Comparison of ENCODE assay signal across 7 mouse cellular contexts in genomic region chr10:80152071-80152872, GRCm38 (mm10). TPM values are rescaled to one million over a fixed set of nuclear protein-coding genes. Genes with fewer than 3 reads are reported as not detected.
A peak's percentile ranks its signal among the peaks of the same experiment; 100 is the strongest.
DNase-seq lines count a peak whose midpoint lies in the region; ATAC-seq lines count a peak whose summit lies in the region.

No protein-coding gene starts in this region.

- 12% methylated on average over 15 of the region's 15 CpGs for WGBS in heart, embryonic 12.5 days
- under 1% methylated on average over 15 of the region's 15 CpGs for WGBS in kidney, embryonic 16.5 days

- H3K9ac ChIP-seq in heart, embryonic 12.5 days, result peak overlapping the region; percentile 100
- peak overlapping the region; percentile 98 for H3K9ac ChIP-seq in kidney, embryonic 16.5 days (replicated peaks; ENCODE audit: low read length)

- H3K36me3 ChIP-seq in heart, embryonic 12.5 days, result peaks cover 75% of the 10 kb centered on the region
- H3K36me3 ChIP-seq in kidney, embryonic 16.5 days (ENCODE audit: insufficient read depth, low read length), result peaks cover 63% of the 10 kb centered on the region

- H3K4me3 ChIP-seq in heart, embryonic 12.5 days, result peak overlapping the region; percentile 90
- H3K4me3 ChIP-seq in kidney, embryonic 16.5 days (ENCODE audit: low read length), result peak overlapping the region; percentile 98

- peak overlapping the region; percentile 87 for H3K4me2 ChIP-seq in heart, embryonic 12.5 days
- H3K4me2 ChIP-seq in kidney, embryonic 16.5 days (replicated peaks; ENCODE audit: low read depth, low read length), result peak overlapping the region; percentile 93

- ATAC-seq in heart, embryonic 12.5 days (ENCODE audit: insufficient number of reproducible peaks, low FRiP score), result no peak
- ATAC-seq in kidney, embryonic 16.5 days (ENCODE audit: low FRiP score, low TSS enrichment), result peak; percentile 1

- H3K4me1 ChIP-seq in heart, embryonic 12.5 days (replicated peaks), result peaks cover 65% of the 10 kb centered on the region
- H3K4me1 ChIP-seq in kidney, embryonic 16.5 days (ENCODE audit: insufficient read depth, low read length), result peaks cover 64% of the 10 kb centered on the region

- no peaks in the 10 kb centered on the region for H3K9me3 ChIP-seq in heart, embryonic 12.5 days (replicated peaks)
- no peaks in the 10 kb centered on the region for H3K9me3 ChIP-seq in kidney, embryonic 16.5 days (ENCODE audit: low read length)

- H3K27ac ChIP-seq in heart, embryonic 12.5 days (ENCODE audit: poor library complexity, severe bottlenecking), result peak overlapping the region; percentile 98
- peak overlapping the region; percentile 99 for H3K27ac ChIP-seq in kidney, embryonic 16.5 days (ENCODE audit: low read length)

- peak; percentile 61 for DNase-seq in ovary, postnatal 36 days (ENCODE audit: low spot score)
- DNase-seq in ovary, adult 18-20 months (ENCODE audit: low spot score), result no peak
- peak; percentile 70 for DNase-seq in brain, adult 2 months (ENCODE audit: low read depth, low spot score)
- DNase-seq in lung, postnatal 4 days, result peak; percentile 74 to 88
- DNase-seq in thymus, postnatal 36 days, result peak; percentile 36 to 55

- H3K27me3 ChIP-seq in heart, embryonic 12.5 days (replicated peaks), result no peaks in the 10 kb centered on the region
- no peaks in the 10 kb centered on the region for H3K27me3 ChIP-seq in kidney, embryonic 16.5 days (ENCODE audit: insufficient read depth, low read length)

RNA-seq across cellular contexts. Expression of gene Midn, which starts 4.2 kb away (rescaled TPM):
- 25.9 and 28.9 TPM in 2 replicates for polyA plus RNA-seq in heart, embryonic 12.5 days (2016; fragmentation: Nextera tagmentation; extraction: Ambion mirVana)
- 15.9 and 16.8 TPM in 2 replicates for polyA plus RNA-seq in kidney, embryonic 16.5 days (2015; fragmentation: Nextera tagmentation; extraction: Ambion mirVana)

RNA-seq across cellular contexts. Expression of gene Cbarp, which starts 11.6 kb away (rescaled TPM):
- 1.7 and 3.6 TPM in 2 replicates for polyA plus RNA-seq in heart, embryonic 12.5 days (2016; fragmentation: Nextera tagmentation; extraction: Ambion mirVana)
- 6.4 and 7.3 TPM in 2 replicates for polyA plus RNA-seq in kidney, embryonic 16.5 days (2015; fragmentation: Nextera tagmentation; extraction: Ambion mirVana)

RNA-seq across cellular contexts. Expression of gene Cirbp, which starts 13.5 kb away (rescaled TPM):
- polyA plus RNA-seq in heart, embryonic 12.5 days (2016; fragmentation: Nextera tagmentation; extraction: Ambion mirVana), result 110 and 118 TPM in 2 replicates
- 96.2 and 101 TPM in 2 replicates for polyA plus RNA-seq in kidney, embryonic 16.5 days (2015; fragmentation: Nextera tagmentation; extraction: Ambion mirVana)

RNA-seq across cellular contexts. Expression of gene Atp5d, which starts 13.8 kb away (rescaled TPM):
- polyA plus RNA-seq in heart, embryonic 12.5 days (2016; fragmentation: Nextera tagmentation; extraction: Ambion mirVana), result 827 and 861 TPM in 2 replicates
- polyA plus RNA-seq in kidney, embryonic 16.5 days (2015; fragmentation: Nextera tagmentation; extraction: Ambion mirVana), result 676 and 688 TPM in 2 replicates

RNA-seq across cellular contexts. Expression of gene 1600002K03Rik, which starts 20.5 kb away (rescaled TPM):
- polyA plus RNA-seq in heart, embryonic 12.5 days (2016; fragmentation: Nextera tagmentation; extraction: Ambion mirVana), result 10.4 and 11.7 TPM in 2 replicates
- polyA plus RNA-seq in kidney, embryonic 16.5 days (2015; fragmentation: Nextera tagmentation; extraction: Ambion mirVana), result 15.2 and 15.3 TPM in 2 replicates
